Mouse (Mus musculus) gastrocnemius, postnatal 14 days (tissue): ENCODE data around the gene Sc5d. TPM values are rescaled to one million over a fixed set of nuclear protein-coding genes. Genes with fewer than 3 reads are reported as not detected.

Experiments
- total RNA-seq, 2 experiments: library from RNA; stranded (reverse); gene quantifications; 2 replicates each; pipeline ENCODE4 v1.2.3; 2021

Gene Sc5d
- total RNA-seq, 2 experiments from 2014 or later, result 11.8 to 15.6 TPM

Other genes with a start within 250 kb of the Sc5d start
- 10 to 100 TPM; 31.8 to 33.4 TPM for gene Sorl1, start 140.0 kb downstream of the Sc5d start, total RNA-seq
- gene Tecta, start 135.7 kb upstream of the Sc5d start, total RNA-seq, result under 1 TPM; 0.11 to 0.27 TPM
- 10 to 100 TPM; 19.5 to 25.0 TPM for gene Tbcel, start 243.6 kb upstream of the Sc5d start, total RNA-seq